Mouse (Mus musculus): ENCODE data around the gene Gpr55. TPM values are rescaled to one million over a fixed set of nuclear protein-coding genes. Genes with fewer than 3 reads are reported as not detected.

Gpr55 gene
- polyA plus RNA-seq, 1 experiment from 2014 or later: not detected

DNA sequence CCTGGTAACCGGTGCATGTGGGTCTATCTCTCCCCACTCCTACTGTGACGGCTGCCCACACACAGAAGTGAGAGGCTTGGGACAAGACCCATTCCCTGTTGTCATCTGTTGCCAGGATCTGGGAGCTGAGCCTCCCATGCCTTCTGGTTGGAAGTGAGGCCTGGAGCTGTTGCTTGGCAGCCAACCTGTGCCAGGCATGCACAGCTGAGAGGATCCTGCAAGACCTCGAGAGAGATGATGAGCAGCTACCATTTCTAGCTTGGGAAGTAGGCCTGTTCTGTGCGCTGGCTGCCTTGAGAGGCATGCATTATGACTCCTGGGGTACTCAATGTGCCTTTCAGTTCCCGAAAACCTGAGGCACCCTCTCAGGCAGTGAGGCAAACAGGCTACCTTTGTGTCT lies 29.6 kb downstream of the Gpr55 start:
- H3K27ac ChIP-seq (ENCODE audit: low read depth, low read length): no peak overlapping the region

DNA sequence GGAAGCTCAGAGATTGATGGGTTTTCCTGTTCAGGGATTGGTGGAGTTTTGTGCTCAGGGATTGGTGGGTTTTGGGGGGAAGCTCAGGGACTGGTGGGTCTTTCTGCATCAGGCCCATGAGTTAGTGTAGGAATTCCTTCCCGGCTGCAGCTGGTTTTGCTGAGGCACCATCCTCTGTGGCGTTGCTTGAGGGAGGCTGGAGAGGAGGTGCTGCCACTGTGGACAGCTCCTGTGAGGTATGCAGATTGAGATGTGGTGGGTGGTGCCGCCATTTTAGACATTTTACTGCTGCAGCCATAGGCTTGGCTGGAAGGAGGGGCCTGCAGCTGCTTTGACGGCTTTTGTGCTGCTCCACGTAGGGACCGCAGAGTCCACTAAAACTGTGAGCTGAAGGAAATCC lies 31.4 kb downstream of the Gpr55 start:
- 80% methylated on average over 6 of the region's 6 CpGs for WGBS (ENCODE audit: insufficient replicate concordance)
- no peaks in the 10 kb centered on the region for H3K36me3 ChIP-seq (ENCODE audit: control insufficient read depth, insufficient read depth, low read length)
- H3K4me2 ChIP-seq: no peak overlapping the region
- peaks cover 22% of the 10 kb centered on the region for H3K4me1 ChIP-seq (ENCODE audit: control insufficient read depth, insufficient read depth, low read length)
- H3K4me3 ChIP-seq (ENCODE audit: low read depth, low read length): no peak overlapping the region
- ATAC-seq (replicated peaks; ENCODE audit: insufficient number of reproducible peaks, low FRiP score, low TSS enrichment): no peak
- no peaks in the 10 kb centered on the region for H3K9me3 ChIP-seq (replicated peaks; ENCODE audit: control insufficient read depth, low read length)
- H3K27me3 ChIP-seq (ENCODE audit: control insufficient read depth, insufficient read depth, low read length): no peaks in the 10 kb centered on the region
- H3K27ac ChIP-seq (ENCODE audit: low read depth, low read length): no peak overlapping the region
- no peak overlapping the region for H3K9ac ChIP-seq (ENCODE audit: low read depth, low read length)

More for the DNA sequence above, 29.6 kb downstream of the Gpr55 start:
- Histone ChIP-seq H3K36me3 (ENCODE audit: control insufficient read depth, insufficient read depth, low read length) (no peaks in the 10 kb centered on the region), H3K9ac (ENCODE audit: low read depth, low read length) (no peak overlapping the region), H3K9me3 (replicated peaks; ENCODE audit: control insufficient read depth, low read length) (no peaks in the 10 kb centered on the region), H3K4me2 (no peak overlapping the region), H3K4me1 (ENCODE audit: control insufficient read depth, insufficient read depth, low read length) (peaks cover 22% of the 10 kb centered on the region), H3K27me3 (ENCODE audit: control insufficient read depth, insufficient read depth, low read length) (0 out of 2 replicates have a peak, but pooled peaks cover 4% of the 10 kb centered on the region), H3K4me3 (ENCODE audit: low read depth, low read length) (no peak overlapping the region)
- no peak for ATAC-seq (replicated peaks; ENCODE audit: insufficient number of reproducible peaks, low FRiP score, low TSS enrichment)
- 76% methylated on average over 5 of the region's 5 CpGs for WGBS (ENCODE audit: insufficient replicate concordance)

DNA sequence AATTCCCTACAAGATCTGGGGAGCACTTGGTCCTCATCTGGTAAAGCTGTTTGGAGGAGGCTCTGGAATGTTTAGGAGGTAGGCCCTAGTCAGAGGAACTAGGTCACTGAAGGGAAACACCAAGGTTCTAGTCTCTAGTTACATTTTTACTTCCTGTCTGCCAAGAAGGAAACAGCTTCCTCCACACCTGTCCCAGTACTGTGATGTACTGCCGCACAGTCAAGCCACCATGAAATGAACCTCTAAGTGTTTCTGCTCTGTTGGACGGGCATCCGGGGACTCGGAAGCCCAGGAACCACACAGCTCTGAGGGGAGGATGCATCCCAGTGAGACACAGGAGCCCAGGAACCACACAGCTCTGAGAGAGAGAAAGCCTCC lies 32.1 kb downstream of the Gpr55 start:
- WGBS (ENCODE audit: insufficient replicate concordance): 69% methylated on average over 4 of the region's 4 CpGs
- no peak overlapping the region for H3K4me2 ChIP-seq
- no peaks in the 10 kb centered on the region for H3K9me3 ChIP-seq (replicated peaks; ENCODE audit: control insufficient read depth, low read length)
- no peak for ATAC-seq (replicated peaks; ENCODE audit: insufficient number of reproducible peaks, low FRiP score, low TSS enrichment)
- no peak overlapping the region for H3K9ac ChIP-seq (ENCODE audit: low read depth, low read length)
- no peak overlapping the region for H3K4me3 ChIP-seq (ENCODE audit: low read depth, low read length)
- no peaks in the 10 kb centered on the region for H3K36me3 ChIP-seq (ENCODE audit: control insufficient read depth, insufficient read depth, low read length)
- H3K27ac ChIP-seq (ENCODE audit: low read depth, low read length): no peak overlapping the region
- H3K27me3 ChIP-seq (ENCODE audit: control insufficient read depth, insufficient read depth, low read length): no peaks in the 10 kb centered on the region
- H3K4me1 ChIP-seq (ENCODE audit: control insufficient read depth, insufficient read depth, low read length): peaks cover 15% of the 10 kb centered on the region

DNA sequence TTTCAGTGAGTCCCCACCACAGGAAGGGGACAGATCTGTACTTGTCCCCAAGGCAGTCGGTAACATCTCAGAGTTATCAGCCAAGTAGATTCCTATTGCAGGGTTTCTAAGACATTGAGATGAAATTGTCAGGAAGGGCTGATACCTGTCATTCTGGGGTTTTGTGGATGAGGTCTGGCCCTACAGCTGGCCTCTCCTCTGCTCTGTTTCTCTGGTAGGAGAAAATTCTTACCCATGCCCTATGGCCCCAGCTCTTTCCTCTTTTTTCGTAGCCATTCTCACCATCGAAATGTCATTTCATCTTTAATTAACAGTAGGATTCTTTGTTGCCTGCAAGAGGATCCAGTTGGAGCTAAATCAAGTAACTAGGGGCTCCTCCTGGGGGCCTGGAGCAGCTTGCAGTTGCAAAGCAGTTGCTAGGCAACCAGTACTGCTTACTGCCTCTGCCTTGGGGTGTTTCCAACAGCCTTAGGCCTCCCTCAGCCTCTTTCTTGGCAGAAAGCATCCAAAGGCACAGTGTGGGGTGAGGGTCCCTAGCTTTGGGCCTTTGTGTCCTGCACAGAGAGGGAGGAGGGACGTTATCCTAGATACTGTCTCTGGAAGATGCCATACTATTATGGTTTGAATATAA lies 32.6 kb downstream of the Gpr55 start, which contains the start of gene 4933407L21Rik:
Gene 4933407L21Rik (plus strand): TSS at position 427 of the 631 bp plus-strand sequence.
- no peak within 1 kb of the TSS for H3K9ac ChIP-seq (ENCODE audit: low read depth, low read length)
- ATAC-seq (replicated peaks; ENCODE audit: insufficient number of reproducible peaks, low FRiP score, low TSS enrichment): no peak
- H3K4me2 ChIP-seq: no peak within 1 kb of the TSS
- H3K27ac ChIP-seq (ENCODE audit: low read depth, low read length): no peak within 1 kb of the TSS
- H3K27me3 ChIP-seq (ENCODE audit: control insufficient read depth, insufficient read depth, low read length): no peaks in the 10 kb centered on the region
- H3K9me3 ChIP-seq (replicated peaks; ENCODE audit: control insufficient read depth, low read length): no peaks in the 10 kb centered on the region
- no peak within 1 kb of the TSS for H3K4me3 ChIP-seq (ENCODE audit: low read depth, low read length)
- peaks cover 10% of the 10 kb centered on the region for H3K4me1 ChIP-seq (ENCODE audit: control insufficient read depth, insufficient read depth, low read length)
- no peaks in the 10 kb centered on the region for H3K36me3 ChIP-seq (ENCODE audit: control insufficient read depth, insufficient read depth, low read length)
- 64% methylated on average over 4 of the region's 4 CpGs for WGBS (ENCODE audit: insufficient replicate concordance)

DNA sequence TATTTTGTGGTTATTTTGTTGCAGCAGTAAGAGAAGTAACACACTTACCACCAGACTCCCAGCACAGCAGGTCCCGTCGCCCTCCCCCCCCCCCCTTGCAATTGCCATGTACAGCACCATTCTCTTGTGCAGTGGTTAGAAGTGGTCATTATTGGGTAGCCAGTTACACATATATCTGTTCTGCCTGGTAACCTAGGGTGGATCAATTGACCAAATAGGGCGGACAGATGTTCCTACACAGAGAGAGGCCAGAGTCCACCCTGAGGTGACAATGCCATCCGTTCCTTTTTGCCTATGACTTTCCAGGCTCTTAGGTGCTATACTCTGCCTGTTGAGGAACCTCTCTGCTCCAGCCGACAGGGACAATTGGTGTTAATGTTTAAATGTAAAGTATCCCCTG lies 35.6 kb downstream of the Gpr55 start:
- ATAC-seq (replicated peaks; ENCODE audit: insufficient number of reproducible peaks, low FRiP score, low TSS enrichment): no peak
- peaks cover 9% of the 10 kb centered on the region for H3K4me1 ChIP-seq (ENCODE audit: control insufficient read depth, insufficient read depth, low read length)
- WGBS (ENCODE audit: insufficient replicate concordance): 70% methylated on average over 5 of the region's 5 CpGs
- H3K36me3 ChIP-seq (ENCODE audit: control insufficient read depth, insufficient read depth, low read length): no peaks in the 10 kb centered on the region
- H3K9me3 ChIP-seq (replicated peaks; ENCODE audit: control insufficient read depth, low read length): no peaks in the 10 kb centered on the region
- no peak overlapping the region for H3K27ac ChIP-seq (ENCODE audit: low read depth, low read length)
- no peaks in the 10 kb centered on the region for H3K27me3 ChIP-seq (ENCODE audit: control insufficient read depth, insufficient read depth, low read length)
- no peak overlapping the region for H3K4me2 ChIP-seq
- H3K4me3 ChIP-seq (ENCODE audit: low read depth, low read length): no peak overlapping the region
- no peak overlapping the region for H3K9ac ChIP-seq (ENCODE audit: low read depth, low read length)

DNA sequence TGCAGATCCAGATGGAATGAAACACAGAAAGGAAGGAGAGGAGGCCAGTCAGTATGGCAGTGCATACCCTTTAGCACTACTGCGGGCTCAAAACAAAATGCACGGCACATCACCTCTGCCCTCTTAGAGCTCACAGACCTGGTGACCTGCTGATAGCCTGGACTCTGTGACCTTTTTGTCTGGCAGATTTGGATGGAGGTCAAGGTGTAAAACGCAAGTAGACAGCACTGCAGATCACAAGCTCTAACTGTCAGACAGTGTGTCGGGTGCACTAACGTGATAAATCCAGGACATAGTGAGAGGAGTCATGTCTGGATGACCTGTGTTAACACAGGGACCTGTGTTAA lies 38.0 kb downstream of the Gpr55 start:
- Histone ChIP-seq H3K4me1 (ENCODE audit: control insufficient read depth, insufficient read depth, low read length) (peaks cover 1% of the 10 kb centered on the region; the same call in 1 of the 2 replicates), H3K36me3 (ENCODE audit: control insufficient read depth, insufficient read depth, low read length) (no peaks in the 10 kb centered on the region), H3K4me2 (no peak overlapping the region), H3K27me3 (ENCODE audit: control insufficient read depth, insufficient read depth, low read length) (no peaks in the 10 kb centered on the region), H3K9ac (ENCODE audit: low read depth, low read length) (no peak overlapping the region), H3K9me3 (replicated peaks; ENCODE audit: control insufficient read depth, low read length) (no peaks in the 10 kb centered on the region), H3K27ac (ENCODE audit: low read depth, low read length) (no peak overlapping the region), H3K4me3 (ENCODE audit: low read depth, low read length) (no peak overlapping the region)
- no peak for ATAC-seq (replicated peaks; ENCODE audit: insufficient number of reproducible peaks, low FRiP score, low TSS enrichment)
- WGBS (ENCODE audit: insufficient replicate concordance): 65% methylated on average over 5 of the region's 5 CpGs

DNA sequence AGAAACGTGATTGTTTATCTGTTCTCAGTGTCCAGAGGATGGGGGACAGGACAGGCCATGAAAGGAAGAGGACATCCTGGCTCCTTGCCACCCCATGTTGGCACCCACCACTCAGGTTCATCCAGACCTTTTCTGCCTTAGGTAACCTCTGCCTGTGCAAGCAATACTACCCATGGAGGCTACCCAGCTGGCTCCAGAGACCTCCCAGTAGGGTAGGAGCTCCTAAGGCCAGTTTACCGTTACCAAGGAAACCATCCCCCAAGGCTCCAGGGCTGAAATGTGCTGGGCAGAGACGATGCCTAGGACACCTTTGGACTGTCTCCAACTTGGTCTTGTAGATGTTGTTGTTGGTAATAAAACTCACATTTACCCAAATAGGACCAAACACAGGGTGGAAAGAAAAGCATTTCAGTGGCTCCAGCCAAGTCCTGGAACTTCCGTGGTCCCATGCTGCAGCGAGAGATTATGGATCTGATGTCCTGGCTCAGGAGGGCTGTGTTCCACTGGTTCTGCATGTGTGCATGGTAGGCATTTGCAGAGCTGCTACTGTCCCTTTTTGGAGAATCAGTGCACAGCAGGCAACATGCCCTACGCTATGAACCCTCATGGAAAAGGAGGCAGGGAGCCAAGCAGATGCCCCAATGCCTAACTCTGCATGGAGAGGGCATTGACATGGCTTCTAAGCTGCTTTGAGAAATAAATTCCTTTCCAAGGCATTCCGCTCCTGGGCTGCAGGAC lies 38.5 kb downstream of the Gpr55 start:
- no peak for ATAC-seq (replicated peaks; ENCODE audit: insufficient number of reproducible peaks, low FRiP score, low TSS enrichment)
- H3K27me3 ChIP-seq (ENCODE audit: control insufficient read depth, insufficient read depth, low read length): no peaks in the 10 kb centered on the region
- no peaks in the 10 kb centered on the region for H3K36me3 ChIP-seq (ENCODE audit: control insufficient read depth, insufficient read depth, low read length)
- H3K4me1 ChIP-seq (ENCODE audit: control insufficient read depth, insufficient read depth, low read length): no peaks in the 10 kb centered on the region
- no peak overlapping the region for H3K4me3 ChIP-seq (ENCODE audit: low read depth, low read length)
- H3K4me2 ChIP-seq: no peak overlapping the region
- no peak overlapping the region for H3K9ac ChIP-seq (ENCODE audit: low read depth, low read length)
- no peaks in the 10 kb centered on the region for H3K9me3 ChIP-seq (replicated peaks; ENCODE audit: control insufficient read depth, low read length)
- 70% methylated on average over 7 of the region's 7 CpGs for WGBS (ENCODE audit: insufficient replicate concordance)
- no peak overlapping the region for H3K27ac ChIP-seq (ENCODE audit: low read depth, low read length)

DNA sequence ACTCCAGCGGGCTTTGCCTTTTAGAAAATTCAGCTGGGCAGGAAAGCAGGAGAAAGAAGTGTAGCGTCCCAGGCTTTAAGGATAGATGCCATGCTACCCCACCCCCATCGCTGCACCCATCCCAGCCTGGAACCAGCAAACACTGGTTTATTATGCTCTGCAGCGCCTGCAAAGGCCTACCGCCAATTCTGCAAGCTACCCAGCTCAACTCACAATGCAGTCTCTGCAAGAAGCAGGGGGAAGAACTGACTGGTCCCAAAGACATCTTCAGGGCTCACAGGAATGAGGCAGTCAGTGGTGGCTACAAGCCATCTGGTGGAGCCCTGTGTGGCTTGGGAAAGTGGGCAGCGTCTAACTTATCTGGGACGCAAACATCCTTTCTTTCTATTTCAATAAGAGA lies 39.1 kb downstream of the Gpr55 start:
- WGBS (ENCODE audit: insufficient replicate concordance): 83% methylated on average over 7 of the region's 7 CpGs
- H3K9me3 ChIP-seq (replicated peaks; ENCODE audit: control insufficient read depth, low read length): no peaks in the 10 kb centered on the region
- H3K4me2 ChIP-seq: no peak overlapping the region
- H3K27ac ChIP-seq (ENCODE audit: low read depth, low read length): no peak overlapping the region
- H3K9ac ChIP-seq (ENCODE audit: low read depth, low read length): no peak overlapping the region
- no peaks in the 10 kb centered on the region for H3K27me3 ChIP-seq (ENCODE audit: control insufficient read depth, insufficient read depth, low read length)
- no peak overlapping the region for H3K4me3 ChIP-seq (ENCODE audit: low read depth, low read length)
- no peaks in the 10 kb centered on the region for H3K4me1 ChIP-seq (ENCODE audit: control insufficient read depth, insufficient read depth, low read length)
- ATAC-seq (replicated peaks; ENCODE audit: insufficient number of reproducible peaks, low FRiP score, low TSS enrichment): no peak
- no peaks in the 10 kb centered on the region for H3K36me3 ChIP-seq (ENCODE audit: control insufficient read depth, insufficient read depth, low read length)

DNA sequence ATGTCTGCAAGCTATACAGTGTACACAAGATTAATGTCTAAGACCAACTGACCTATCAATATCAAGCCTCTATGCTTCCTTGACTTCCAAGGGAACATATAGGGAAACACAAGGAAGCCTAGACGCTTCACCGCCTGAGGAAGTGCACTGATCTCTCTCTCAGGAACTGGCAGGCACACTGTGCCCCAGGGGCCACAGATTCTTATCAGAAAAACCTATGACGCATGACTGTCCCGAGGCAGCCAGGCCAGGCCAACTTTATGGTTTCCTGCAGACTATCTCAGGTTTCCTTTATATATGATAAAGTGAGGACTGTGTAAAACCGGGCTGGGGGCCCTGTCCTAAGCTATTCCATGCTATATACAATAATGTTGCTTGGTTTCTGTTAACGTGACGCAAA lies 41.2 kb downstream of the Gpr55 start:
- H3K9me3 ChIP-seq (replicated peaks; ENCODE audit: control insufficient read depth, low read length): no peaks in the 10 kb centered on the region
- no peaks in the 10 kb centered on the region for H3K36me3 ChIP-seq (ENCODE audit: control insufficient read depth, insufficient read depth, low read length)
- 74% methylated on average over 7 of the region's 7 CpGs for WGBS (ENCODE audit: insufficient replicate concordance)
- no peak overlapping the region for H3K9ac ChIP-seq (ENCODE audit: low read depth, low read length)
- no peak overlapping the region for H3K4me2 ChIP-seq
- H3K4me3 ChIP-seq (ENCODE audit: low read depth, low read length): no peak overlapping the region
- no peaks in the 10 kb centered on the region for H3K27me3 ChIP-seq (ENCODE audit: control insufficient read depth, insufficient read depth, low read length)
- no peaks in the 10 kb centered on the region for H3K4me1 ChIP-seq (ENCODE audit: control insufficient read depth, insufficient read depth, low read length)
- ATAC-seq (replicated peaks; ENCODE audit: insufficient number of reproducible peaks, low FRiP score, low TSS enrichment): no peak
- no peak overlapping the region for H3K27ac ChIP-seq (ENCODE audit: low read depth, low read length)

All from heart, embryonic 11.5 days (tissue).